Mouse (Mus musculus) thymus, postnatal 0 days (tissue): ENCODE results near the gene Arih2. TPM values are rescaled to one million over a fixed set of nuclear protein-coding genes. Genes with fewer than 3 reads are reported as not detected.
"Not testable (repeated sequence)": the region's sequence is repeated elsewhere in the genome, so short reads cannot be mapped to it uniquely, and the experiment has no call there.

Experiments
- DNase-seq: peaks from one replicate; pipeline ENCODE4 v3.0.0-alpha.2; 2015; ENCODE audit warnings: low spot score
- polyA plus RNA-seq: library from polyadenylated mRNA; unstranded; fragments of >200 nt; fragmentation: Nextera tagmentation; extraction: Ambion mirVana; gene quantifications from 2 replicates; pipeline ENCODE4 v1.2.1, GENCODE M21; 2015

The Arih2 gene
- polyA plus RNA-seq: 44.7 and 49.1 TPM in 2 replicates

DNA sequence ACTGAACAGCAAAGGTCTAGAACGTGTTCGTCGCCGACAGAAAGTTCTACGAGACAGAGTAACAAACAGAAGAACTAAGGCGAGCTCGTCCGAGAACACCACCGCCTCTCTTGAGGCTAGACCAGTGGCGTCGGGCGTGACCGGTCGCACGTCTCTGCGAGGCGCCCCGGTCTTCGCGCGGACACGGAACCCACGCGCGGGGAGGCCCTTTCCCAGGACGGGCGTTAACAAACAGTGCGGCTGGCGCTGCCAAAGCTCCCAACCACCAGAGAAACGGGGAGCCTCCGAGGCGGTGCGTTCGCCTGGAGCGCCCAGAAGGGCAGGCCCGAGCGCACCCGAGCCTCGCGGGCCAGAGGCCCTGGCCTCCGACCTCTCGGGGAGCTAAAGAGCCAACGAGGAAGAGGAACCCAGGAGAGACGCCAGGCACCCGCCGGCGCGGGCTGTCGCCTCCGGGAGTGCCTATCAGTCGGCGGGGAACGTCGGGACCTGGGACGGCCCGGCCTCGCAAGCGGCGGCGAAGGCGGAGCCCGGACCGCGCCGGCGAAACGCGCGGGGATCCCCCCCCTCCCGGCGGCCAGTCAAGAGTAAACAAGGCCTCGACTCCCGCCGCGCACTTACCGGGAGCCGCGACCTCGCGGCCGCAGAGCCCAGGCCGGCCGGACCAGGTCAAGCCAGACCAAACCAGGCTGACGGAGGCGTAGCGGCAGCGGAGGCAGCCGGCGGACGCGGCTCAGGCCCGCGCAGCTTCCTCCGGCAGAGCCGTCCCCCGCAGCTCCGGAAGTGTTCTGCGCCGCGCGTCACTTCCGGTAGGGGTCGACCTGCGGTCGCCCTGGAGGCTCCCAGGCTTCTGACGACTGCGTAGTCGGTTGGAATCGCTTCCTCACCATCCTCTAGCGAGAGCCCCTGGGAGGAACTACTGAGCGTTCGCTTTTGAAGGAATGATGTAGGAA is at the start of gene Arih2:
Arih2 (minus strand) TSS at position 776 of the 950 bp plus-strand sequence.
- DNase-seq: peak; percentile 95

DNA sequence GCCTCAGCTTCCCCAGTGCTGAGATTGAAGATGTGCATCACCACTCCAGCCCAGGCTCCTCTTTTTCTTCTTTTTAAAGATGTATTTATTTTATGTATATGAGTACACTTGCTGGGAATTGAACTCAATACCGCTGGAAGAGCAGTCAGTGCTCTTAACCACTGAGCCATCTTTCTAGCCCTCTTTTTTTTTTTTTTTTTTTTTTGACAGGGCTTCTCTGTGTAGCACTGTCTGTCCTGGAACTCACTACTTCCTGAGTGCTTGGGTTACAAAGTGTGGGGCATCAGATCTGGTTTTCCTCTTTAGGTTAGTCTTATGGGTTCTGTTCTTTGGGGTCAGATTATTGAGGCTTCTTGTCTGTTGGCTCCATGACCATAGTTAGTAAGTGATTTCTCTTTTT is 45.3 kb upstream of the Arih2 start:
- DNase-seq: no peak

DNA sequence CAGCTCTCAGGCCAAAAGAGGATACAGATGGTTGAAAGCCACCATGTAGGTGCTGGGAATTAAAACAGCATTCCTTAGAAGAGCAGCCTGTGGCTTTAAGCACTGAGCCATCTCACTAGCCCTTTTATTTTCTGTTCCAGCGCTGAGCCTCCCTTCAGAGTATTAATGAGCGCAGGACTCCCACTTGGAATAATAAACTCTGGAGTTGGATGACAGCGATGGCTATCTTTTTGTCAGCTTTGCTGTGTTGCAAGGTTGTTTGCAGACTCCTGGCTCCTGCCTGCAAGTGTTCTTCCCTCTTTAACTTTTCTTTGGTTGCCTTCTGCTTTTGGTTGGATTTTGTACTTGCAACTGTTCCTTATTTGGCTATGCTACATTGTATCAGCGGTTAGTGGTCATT is 44.8 kb upstream of the Arih2 start:
- DNase-seq: no peak

DNA sequence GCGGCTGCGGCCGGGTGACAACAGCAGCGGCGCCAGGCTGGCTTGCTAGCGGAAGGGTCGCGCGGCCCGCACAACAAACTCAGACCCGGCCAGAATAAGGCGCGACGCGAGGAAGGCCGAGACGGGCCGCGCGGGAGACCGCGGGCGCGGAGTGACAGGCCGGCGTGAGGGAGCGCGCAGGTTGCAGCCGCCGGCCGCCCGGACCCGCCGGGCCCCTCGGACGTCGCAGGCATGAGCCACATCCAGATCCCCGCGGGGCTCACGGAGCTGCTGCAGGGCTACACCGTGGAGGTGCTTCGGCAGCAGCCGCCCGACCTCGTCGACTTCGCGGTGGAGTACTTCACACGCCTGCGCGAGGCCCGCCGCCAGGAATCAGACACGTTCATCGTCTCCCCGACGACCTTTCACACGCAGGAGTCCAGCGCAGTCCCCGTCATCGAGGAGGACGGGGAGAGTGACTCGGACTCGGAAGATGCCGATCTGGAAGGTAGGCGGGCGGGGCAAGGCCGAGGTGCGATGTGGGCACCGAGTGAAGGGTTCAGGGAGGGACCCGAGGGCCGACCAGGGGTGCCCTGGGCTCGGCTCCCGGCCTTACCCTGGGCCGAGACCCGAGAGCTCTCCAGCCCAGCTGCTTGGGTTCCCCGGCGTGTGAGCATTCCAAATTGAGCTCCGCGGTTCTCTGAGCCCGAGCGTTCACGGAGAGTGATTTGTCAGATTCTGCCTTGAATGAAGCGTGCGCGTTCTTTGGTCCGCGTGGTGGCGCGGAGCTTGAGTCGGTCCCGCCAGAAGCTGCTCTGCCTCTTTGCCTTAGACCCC is 43.2 kb upstream of the Arih2 start:
- DNase-seq: peak; percentile 50

DNA sequence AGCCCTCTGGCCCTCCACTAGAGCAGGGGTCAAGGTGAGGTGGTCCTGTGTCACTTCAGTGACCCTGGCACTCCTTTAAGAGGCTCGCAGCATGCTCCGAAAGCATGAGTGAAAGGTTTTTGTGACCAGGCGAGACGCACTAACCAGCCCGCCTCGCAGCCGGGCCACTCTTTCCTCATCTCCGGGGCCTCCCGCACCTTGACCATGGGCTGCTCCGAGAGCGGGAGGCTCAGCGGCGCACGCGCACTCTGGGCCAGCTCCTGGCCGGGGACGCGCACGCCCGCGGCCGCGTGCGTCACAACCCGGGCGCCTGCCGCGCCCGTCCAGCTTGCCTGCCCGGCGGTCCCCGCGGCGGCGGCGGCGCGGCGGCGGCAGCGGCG is 42.6 kb upstream of the Arih2 start:
- DNase-seq: peak; percentile 30

DNA sequence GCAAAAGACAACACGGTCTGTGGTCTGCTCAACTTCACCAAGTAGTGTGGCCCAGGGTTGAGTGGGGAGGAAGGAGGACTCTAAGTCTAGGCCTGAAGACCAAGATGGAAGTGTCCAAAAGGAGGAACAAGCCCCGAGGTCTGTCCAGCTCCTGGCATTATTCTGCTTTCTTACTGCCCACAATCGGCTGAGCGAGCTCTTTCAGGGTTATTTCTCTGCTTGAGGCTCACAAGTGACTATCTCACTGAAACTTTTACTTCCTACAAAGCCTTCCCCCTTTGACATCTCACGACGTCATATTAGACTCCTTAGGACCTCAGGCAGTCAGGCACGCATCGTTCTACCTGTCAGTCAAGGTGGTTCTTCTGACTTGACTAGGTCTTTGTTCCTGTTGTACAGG is 42.2 kb upstream of the Arih2 start:
- no peak for DNase-seq

DNA sequence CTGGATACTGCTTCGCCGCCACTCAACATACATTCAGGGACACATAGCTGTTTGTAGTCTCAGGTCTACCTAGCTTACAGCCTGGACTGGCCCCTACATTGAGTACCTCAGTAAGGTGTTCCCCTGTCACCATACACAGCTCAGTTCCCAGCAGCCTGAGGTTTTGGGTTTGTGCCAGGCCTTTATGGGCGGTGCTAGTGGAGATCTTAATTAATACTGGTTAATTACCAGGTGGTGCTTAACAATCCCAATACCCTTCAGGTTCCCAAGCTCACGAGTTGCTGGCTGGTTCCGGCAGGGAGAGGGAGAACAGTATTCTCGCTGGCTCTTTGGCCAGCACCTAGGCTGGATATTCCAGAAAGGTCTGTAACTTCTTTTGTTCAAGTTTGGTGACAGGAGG is 41.7 kb upstream of the Arih2 start:
- no peak for DNase-seq

DNA sequence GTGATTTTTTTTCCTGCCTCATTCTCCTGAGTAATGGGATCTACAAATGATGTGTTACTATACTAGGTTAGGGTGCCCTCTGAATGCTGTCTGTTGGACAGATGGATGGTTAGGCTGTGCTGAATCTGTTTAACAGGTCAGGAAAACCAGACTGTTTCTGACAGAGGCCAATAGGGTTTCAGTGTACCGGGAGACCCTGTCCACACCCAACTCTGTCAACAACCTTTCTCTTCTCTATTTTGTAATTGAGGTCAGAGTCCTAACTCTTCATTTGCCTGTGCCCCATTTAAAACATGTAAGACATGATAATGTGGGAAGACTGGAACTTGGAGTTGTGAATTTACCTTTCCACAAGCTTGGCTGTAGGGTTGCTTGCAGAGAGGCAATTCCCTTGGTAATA is 40.8 kb upstream of the Arih2 start:
- DNase-seq: no peak

DNA sequence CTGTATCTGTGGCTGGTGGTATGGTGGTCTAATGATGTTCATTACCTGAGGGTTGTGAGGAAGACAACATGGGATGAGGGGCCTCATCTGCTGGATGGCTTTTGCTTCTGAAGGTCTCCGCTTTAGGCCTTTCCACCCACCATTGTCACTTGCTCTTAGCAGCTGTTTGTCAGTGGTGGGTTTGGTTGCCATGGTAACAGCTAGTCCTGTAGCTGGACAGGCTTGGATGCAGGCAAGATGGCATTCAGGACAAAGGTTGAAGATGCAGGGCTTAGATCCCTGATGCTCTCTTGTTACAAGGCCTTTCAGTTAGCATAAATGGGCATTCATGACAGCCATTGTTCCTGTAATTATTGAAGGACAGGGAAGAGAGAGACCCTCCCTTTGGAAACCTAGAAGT is 39.9 kb upstream of the Arih2 start, which contains the start of gene Prkar2a:
Prkar2a (plus strand) TSS at position 209 of the 400 bp plus-strand sequence.
- no peak for DNase-seq

DNA sequence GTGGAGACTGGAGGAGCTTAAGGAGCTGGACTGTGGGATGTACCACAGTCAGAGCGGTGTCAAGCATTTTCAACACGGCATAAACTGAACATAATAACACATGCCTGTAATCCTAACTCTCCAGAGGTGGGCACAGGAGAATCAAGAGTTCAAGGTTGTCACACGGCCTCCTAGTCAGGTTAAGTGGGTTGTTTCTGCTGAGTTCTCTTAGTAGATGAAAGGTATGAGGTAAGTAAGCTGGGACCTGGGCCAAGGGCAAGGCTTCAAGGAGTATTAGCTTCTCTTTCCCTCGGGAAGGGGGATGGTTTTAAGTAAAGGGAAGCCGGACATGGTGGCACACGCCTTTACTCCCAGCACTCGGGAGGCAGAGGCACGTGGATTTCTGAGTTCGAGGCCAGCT is 39.3 kb upstream of the Arih2 start:
- DNase-seq: no peak

DNA sequence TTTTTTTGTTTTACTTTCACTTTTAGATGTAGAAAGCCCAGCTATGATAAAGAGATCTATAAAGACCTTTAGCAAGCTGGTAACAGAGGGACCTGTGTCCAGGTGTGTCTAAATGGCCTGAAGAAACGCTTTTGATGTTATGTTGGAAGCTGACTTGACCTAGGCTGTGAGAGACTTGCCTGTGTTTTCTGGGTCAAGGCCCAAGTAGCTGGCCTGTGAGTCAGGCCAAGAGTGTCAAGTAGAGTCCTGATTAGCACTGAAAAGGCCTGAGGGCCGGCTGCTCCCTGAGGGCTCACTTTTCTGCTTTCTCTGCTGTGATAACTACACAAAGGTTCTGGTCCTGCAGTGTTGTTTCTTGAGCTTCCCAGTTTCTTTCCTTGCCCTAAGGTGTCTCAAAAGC is 38.5 kb upstream of the Arih2 start:
- no peak for DNase-seq

DNA sequence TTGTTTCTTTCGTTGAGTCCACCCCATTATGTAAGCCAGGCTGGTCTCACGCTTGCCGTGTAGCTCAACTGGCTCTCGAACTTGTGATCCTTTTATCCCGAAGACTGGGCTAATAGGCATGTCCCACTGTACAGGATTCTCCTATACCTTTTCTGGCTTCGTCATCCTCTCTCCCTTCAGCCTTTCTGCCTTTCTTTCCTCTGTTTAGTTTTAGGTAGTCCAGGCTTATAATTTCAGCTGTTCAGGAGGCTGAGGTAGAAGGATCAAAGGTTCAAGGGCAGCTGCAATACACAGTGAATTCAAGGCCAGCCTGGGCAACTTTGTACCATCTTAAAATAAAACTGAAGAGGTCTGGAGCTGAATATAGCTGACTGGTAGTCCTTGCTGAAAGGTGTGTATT is 38.0 kb upstream of the Arih2 start:
- DNase-seq: no peak

DNA sequence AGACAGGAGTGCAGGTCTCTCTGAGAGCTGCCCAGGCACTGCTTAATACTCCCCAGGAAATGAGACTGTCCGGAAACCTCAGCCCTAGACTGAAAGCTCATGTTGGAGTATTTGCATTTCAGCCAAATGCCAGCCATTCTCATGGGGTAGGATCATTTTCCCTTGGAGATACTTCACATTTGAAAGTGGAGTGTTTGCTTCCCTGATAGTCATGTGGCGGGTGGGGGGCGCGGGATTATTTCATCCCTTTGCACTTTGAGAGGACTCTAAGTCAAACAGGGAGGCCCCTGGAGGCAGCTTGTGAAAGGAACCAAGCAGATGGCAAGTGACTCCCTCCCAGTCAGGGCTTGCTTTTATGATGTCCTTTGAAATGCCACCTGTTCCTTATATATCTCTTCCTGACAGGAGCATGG is 37.3 kb upstream of the Arih2 start:
- no peak for DNase-seq

DNA sequence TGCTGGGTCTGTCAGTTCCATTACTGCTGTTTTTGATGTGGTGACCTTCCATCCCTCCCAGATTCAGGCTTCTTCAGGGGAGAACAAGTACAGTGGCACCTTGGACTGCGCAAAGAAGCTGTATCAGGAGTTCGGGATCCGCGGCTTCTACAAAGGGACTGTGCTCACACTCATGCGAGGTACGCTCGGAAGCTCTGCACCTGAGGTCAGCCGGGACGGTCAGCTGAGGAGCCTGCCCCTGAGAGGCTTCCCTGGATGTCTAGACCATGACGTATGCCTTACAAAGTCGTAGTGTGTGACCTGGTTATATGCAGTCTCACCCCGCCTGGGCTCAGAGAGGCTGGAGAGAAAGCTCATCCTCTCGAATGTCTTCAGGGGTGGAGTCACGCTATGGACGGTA is 30.8 kb upstream of the Arih2 start:
- no peak for DNase-seq

DNA sequence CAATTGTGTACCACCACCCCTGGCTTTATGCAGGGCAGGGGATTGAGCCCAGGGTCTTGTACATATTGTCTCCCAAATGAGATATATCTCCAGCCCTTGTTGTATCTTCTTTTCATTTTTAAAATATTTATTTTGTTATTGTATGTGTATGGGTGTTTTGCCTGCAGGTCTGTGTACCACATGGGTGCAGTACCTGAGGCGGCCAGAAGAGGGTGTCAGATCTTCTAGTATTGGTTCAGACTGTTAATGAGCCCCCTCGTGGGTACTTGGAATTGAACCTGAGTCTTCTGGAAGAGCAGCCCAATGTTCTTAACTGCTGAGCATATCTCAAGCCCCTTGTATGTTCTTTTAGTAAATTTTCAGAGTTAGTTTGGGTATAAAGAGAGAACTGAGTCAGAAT is 24.0 kb upstream of the Arih2 start:
- peak; percentile 38 for DNase-seq

DNA sequence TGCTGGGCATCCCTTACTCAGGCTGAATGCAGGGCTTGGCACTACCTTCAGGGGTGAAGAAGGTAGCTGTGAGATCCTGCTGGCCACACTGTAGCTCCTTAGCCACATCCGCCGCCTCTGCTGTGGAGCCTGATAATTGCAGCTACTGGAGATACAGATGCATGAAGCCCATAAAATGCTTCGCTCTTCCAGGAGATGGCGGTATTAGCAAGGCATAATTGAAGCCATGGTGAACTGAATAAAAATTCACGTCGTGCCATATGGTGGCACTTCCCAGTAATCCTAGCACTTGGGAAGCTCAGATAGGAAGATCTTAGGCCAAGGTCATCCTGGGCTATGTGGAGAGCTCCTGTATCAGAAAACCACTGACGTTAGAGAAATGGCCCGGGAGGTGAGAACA is 20.7 kb upstream of the Arih2 start:
- DNase-seq: peak; percentile 29

DNA sequence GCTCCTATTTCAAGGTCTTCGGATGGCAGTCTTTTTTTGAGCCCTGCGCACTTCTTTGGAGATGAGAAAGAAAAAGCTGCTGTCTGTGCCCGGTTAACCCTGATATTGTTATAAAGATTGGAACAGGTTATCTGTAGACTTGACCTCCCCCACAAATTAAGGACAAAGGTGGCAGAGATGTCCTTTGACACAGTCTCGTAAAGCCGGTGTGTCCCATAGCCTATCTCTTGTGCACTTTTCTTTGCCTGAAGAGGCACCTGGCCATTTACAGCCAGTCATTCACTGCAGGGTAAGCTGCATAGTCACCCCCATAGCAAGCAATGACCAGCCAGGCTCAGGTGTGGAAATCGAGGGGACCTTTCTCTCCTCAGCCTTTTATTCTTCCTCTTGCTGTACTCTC is 13.5 kb upstream of the Arih2 start:
- no peak for DNase-seq

DNA sequence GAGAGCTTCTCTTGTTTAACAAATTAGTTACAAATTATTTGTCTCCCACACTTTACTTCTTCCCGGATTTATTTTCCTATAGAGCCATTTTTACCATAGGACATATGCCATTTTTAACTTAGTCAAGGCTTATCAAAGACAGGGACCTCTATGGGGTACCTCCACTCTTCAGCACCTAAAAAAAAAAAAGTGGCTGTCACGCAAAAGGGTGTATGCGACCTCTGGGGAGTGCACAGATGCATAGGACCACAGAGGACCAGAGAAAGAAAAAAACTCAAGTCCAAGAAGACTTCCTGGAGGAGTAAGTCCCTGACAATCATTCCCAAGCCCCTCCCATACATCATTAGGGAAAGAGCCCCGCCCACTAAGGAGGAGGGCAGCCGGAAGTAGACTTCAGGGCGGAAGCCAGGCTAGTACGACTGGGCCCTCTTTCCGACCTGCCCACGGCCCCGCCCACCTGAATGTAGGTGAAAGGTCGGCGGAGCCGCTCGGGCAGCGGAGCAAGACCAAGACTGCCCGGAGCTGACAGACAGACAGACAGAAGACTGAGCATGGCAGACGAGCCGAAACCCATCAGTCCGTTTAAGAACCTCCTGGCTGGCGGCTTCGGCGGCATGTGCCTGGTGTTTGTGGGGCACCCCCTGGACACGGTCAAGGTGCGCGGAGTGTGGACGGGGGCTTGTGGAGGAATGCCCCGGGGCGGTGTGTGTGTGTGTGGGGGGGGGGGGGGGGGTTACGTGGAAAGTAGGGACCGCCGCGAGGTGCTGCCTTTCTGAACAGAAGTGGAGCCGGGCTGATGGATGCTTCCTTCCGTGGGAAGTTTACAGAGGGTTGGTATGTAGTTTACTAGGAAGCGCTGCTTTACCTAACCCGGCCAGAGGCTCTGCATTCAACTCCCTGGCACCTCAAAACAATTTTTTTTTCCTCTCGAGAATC is 12.8 kb upstream of the Arih2 start, which contains the start of gene Slc25a20:
Slc25a20 (plus strand) TSS at position 412 of the 936 bp plus-strand sequence.
- DNase-seq: peak; percentile 79

DNA sequence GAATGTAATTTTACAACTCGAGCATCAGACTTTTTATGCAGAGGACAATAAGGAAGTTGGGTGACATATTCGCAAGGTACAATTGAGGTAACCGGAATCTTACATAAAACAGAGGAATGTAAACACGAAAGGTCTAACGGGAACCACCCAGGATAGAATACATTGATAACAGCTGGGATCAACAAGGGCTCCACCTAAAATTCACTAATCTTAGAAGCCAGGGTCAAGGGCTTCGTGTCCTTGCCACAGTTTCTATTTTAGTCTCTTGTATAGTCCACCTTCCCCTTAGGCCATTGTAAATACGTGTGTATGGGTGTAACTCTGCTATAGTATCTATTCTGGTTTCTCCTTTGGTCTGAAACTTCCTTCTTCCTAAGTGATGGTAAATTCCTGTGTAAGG is 6.7 kb upstream of the Arih2 start:
- not testable (repeated sequence) for DNase-seq

DNA sequence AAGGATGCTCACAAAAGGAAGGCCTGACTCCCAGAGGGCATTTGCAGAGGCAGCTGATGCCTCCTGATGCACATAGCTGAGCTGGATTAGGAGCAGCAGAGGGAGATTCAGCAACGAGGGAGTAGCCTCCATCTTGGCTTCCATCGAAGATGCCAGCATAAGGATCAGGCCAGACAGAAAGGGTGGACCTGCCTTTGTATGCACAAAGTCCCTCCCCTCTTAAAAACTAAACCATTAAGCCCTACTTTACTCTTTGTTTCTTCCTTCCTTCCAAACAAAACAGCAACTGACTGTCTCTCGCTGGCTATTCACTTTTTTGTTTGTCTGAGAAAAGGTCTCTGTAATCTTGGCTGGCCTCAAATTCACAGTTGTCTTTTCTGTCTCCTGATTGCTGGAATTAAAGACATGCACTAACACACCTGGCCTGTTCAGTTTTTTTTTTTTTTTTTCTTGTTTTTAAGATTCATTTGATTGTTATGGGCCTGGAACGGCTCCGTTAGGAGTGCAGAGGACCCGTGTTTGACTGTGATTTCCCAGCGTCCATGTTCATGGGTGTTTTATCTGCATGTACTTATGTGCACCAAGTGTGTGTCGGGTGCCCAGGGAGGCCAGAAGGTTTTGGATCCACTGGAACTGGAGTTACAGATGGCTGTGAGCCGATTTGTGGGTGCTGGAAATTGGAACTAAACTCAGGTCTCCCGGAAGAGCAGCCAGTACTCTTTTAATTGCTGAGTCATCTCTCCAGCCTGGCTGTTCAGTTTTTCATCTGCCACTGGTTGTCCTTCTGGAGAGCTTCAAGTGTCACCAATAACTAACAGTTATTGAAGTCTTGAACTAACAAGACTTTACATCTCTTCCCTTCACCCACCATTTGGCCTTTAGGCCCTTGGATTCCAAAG is 5.6 kb upstream of the Arih2 start:
- DNase-seq: no peak
